Mouse (Mus musculus) midbrain, embryonic 14.5 days (tissue): Measurements from ENCODE around the gene Tppp3. TPM values are rescaled to one million over a fixed set of nuclear protein-coding genes. Genes with fewer than 3 reads are reported as not detected.
A peak's percentile ranks its signal among the peaks of the same experiment; 100 is the strongest.

Experiments used
- ATAC-seq: fragments of 200-750 bp; cut with Nextera tagmentation; 2 replicates; pipeline ENCODE4 v1.8.0; 2017; ENCODE audit warnings: moderate number of reproducible peaks, moderate library complexity; ENCODE audit not compliant: low FRiP score, low TSS enrichment
- DNase-seq: peaks from one replicate; pipeline ENCODE4 v3.0.0-alpha.2; 2015
- H3K27ac ChIP-seq: fragments of 300-500 bp; sonication (generic); replicated peaks from 2 replicates; pipeline ENCODE4 v1.5.1; 2014; ENCODE audit warnings: mild to moderate bottlenecking, low read depth, low read length, moderate library complexity
- H3K27me3 ChIP-seq: fragments of 300-500 bp; sonication (generic); 2 replicates; pipeline ENCODE4 v1.6.1; 2014; ENCODE audit warnings: low read length, control low read depth, mixed read lengths; ENCODE audit not compliant: control insufficient read depth, insufficient read depth
- H3K36me3 ChIP-seq: fragments of 300-500 bp; sonication (generic); 2 replicates; pipeline ENCODE4 v1.6.1; 2014; ENCODE audit warnings: low read length, control low read depth; ENCODE audit not compliant: control insufficient read depth, insufficient read depth
- H3K4me1 ChIP-seq: fragments of 300-500 bp; sonication (generic); 2 replicates; pipeline ENCODE4 v1.6.1; 2014; ENCODE audit warnings: mild to moderate bottlenecking, antibody characterized with exemption, low read length, control low read depth; ENCODE audit not compliant: control insufficient read depth, insufficient read depth
- H3K4me2 ChIP-seq: fragments of 300-500 bp; sonication (generic); 2 replicates; pipeline ENCODE4 v1.6.1; 2014; ENCODE audit warnings: mild to moderate bottlenecking, low read length, moderate library complexity
- H3K4me3 ChIP-seq: fragments of 300-500 bp; sonication (generic); replicated peaks from 2 replicates; pipeline ENCODE4 v1.5.1; 2014; ENCODE audit warnings: low read depth, low read length
- H3K9ac ChIP-seq: fragments of 300-500 bp; sonication (generic); replicated peaks from 2 replicates; pipeline ENCODE4 v1.6.1; 2014; ENCODE audit warnings: mild to moderate bottlenecking, low read length, moderate library complexity
- H3K9me3 ChIP-seq: fragments of 300-500 bp; sonication (generic); 2 replicates; pipeline ENCODE4 v1.6.1; 2016; ENCODE audit warnings: low read length, control low read depth, mixed read lengths; ENCODE audit not compliant: control insufficient read depth
- WGBS: fragments of 180-500 bp; shearing (Covaris S2); extraction: QIAGEN DNeasy Blood & Tissue Kit; methylation state at CpG from one replicate; pipeline ENCODE4 v1.1.7; 2014; 5-methylcytosine and 5-hydroxymethylcytosine counted together
- polyA plus RNA-seq: library from polyadenylated mRNA; unstranded; fragments of >200 nt; fragmentation: Nextera tagmentation; extraction: Ambion mirVana; gene quantifications from 2 replicates; pipeline ENCODE4 v1.2.1, GENCODE M21; 2014

Gene Tppp3
- polyA plus RNA-seq, 1 experiment from 2014 or later: 91.3 TPM

DNA sequence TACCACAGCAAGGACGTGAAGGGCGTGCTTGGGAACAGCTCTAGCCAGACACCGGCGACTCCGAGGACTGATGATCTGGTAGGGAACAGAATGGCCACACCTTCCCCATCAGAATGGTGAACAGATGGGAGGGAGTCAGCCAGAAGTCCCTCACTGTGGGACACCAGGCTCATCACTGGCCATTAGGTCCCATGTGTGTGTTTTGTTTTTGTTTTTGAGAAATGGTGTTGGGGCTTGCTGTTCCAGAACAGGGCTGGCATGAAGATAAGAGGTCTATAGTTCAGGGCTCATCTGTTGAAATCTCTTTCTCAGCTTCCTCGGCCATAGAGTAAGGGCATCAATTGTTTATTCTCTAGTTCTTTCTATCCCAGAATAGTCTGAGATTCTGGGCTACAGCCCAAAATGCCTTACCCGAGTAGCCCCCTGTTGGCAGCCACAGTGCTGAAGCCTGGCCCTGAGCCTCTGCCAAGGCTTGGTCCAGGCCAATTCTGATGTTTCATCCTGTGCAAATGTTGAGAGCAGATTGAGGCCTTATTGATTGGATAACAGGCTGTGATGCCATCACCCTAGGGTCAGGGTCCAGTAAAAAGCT lies 4.5 kb downstream of the Tppp3 start:
- peaks cover 31% of the 10 kb centered on the region for H3K4me1 ChIP-seq
- peak; percentile 72 for DNase-seq
- H3K9ac ChIP-seq: no peak overlapping the region
- no peak overlapping the region for H3K4me2 ChIP-seq
- H3K27me3 ChIP-seq: no peaks in the 10 kb centered on the region
- H3K9me3 ChIP-seq: no peaks in the 10 kb centered on the region
- no peak for ATAC-seq
- 85% methylated on average over 7 of the region's 7 CpGs for WGBS
- 0 out of 2 replicates have a peak overlapping the region, but pooled peaks have one; percentile 0 for H3K27ac ChIP-seq
- 0 out of 2 replicates have a peak, but pooled peaks cover 9% of the 10 kb centered on the region for H3K36me3 ChIP-seq
- no peak overlapping the region for H3K4me3 ChIP-seq

DNA sequence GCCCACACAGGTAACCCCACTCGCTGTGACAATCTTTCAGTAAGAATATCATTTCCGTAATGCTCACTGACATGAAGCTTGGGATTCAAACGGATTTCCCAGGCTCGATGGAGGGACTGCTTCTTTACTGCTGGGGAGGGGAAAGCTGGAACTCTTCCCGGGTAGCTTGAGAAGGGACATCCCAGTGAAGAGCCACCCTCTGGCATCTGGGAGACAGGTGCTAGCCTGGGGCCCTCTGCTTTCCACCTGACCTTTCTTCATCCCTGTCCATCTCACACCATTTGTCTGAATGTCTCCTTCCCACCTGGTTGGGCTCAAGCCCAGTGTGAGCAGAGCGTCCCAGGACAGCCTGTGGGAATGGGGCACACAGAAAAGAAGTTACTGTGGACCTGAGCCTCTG lies 5.1 kb downstream of the Tppp3 start:
- ATAC-seq (no peak), DNase-seq (no peak)
- no peak overlapping the region for H3K4me3 ChIP-seq
- H3K36me3 ChIP-seq: 0 out of 2 replicates have a peak, but pooled peaks cover 9% of the 10 kb centered on the region
- no peak overlapping the region for H3K4me2 ChIP-seq
- no peaks in the 10 kb centered on the region for H3K27me3 ChIP-seq
- H3K27ac ChIP-seq: 0 out of 2 replicates have a peak overlapping the region, but pooled peaks have one; percentile 0
- H3K4me1 ChIP-seq: peaks cover 31% of the 10 kb centered on the region
- 92% methylated on average over 6 of the region's 6 CpGs for WGBS
- H3K9me3 ChIP-seq: no peaks in the 10 kb centered on the region
- no peak overlapping the region for H3K9ac ChIP-seq

DNA sequence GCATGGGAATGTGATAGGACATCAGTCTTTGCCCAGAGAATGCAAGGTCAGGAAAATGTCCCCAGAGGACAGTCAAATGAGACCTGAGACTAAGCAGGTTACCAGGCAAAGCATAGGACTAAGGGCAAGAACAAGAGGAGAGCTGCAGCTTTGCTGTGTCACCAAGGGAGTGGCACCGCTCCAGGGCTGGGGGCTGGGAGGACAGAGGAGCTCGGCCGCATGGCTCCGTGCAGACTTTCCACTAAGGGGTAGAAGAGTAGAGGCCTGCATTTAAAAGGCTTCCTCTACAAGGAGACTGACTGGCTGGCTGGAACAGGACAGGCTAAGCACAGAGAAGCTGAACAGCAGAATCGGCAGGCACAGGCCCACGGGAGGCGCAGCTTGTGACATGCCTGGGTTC lies 6.7 kb downstream of the Tppp3 start:
- DNase-seq: no peak
- WGBS: 74% methylated on average over 7 of the region's 7 CpGs
- ATAC-seq: no peak

DNA sequence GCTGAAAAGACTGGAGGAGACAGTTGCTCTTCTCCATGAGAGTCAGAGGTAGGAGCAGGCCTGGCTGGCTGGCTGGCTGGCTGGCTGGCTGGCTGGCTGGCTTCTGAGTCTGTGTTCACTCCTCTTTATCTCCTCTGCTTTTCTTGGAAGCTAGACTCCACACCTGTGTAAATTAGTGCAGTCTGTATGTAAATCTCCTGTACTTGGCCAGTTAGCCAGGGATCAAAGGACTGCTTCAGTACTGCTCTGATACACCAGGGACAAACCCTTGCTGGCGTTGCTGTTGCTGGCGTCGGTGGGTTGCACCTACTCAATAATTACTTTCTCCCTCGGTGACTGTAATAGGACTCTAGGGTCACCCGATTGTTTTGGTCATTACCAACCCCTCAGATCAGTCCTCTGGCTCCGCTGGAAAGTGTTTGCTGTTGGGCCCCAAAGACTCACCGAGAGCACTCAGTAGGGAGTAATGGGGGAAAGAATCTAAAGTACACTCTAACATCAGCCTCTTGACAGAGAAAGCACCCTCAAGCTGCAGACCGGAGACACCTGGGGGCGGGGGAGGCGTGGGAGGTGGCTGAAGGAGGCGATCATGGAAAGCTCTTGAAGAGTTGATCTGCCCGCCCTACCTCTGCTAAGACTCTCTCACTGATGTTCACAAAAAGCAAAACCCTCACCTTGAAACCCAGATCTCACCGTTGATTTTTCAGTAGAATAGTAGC lies 10.1 kb downstream of the Tppp3 start:
- H3K36me3 ChIP-seq: no peaks in the 10 kb centered on the region
- no peak overlapping the region for H3K9ac ChIP-seq
- no peak overlapping the region for H3K4me2 ChIP-seq
- H3K4me3 ChIP-seq: no peak overlapping the region
- no peaks in the 10 kb centered on the region for H3K9me3 ChIP-seq
- no peaks in the 10 kb centered on the region for H3K27me3 ChIP-seq
- ATAC-seq (no peak), DNase-seq (no peak)
- H3K4me1 ChIP-seq: 0 out of 2 replicates have a peak, but pooled peaks cover 10% of the 10 kb centered on the region
- H3K27ac ChIP-seq: no peak overlapping the region
- 72% methylated on average over 13 of the region's 13 CpGs for WGBS

More for the DNA sequence above, 6.7 kb downstream of the Tppp3 start:
- H3K4me2 ChIP-seq: no peak overlapping the region
- H3K36me3 ChIP-seq: 0 out of 2 replicates have a peak, but pooled peaks cover 9% of the 10 kb centered on the region
- no peak overlapping the region for H3K27ac ChIP-seq
- no peak overlapping the region for H3K9ac ChIP-seq
- H3K4me1 ChIP-seq: peaks cover 18% of the 10 kb centered on the region
- no peaks in the 10 kb centered on the region for H3K27me3 ChIP-seq
- no peaks in the 10 kb centered on the region for H3K9me3 ChIP-seq
- H3K4me3 ChIP-seq: no peak overlapping the region

DNA sequence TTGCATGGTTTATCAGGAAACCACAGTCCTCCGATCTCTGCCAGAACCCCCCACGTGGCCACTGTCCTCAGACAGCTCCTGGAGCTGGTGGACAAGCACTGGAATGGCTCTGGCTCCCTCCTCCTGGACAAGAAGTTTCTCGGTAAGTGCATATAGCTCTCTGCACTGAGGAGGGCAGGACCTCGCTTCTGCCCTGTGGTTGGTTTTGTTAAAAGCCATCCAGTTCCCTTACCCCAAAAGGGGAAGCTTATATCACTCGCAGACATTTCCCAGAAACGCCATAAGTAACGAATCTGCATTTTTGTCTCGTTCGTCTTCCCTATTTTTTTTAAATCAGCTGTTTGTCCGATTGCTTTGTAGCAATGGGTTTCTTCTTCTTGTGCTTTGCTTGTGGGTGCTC lies 16.1 kb downstream of the Tppp3 start:
- 70% methylated on average over 10 of the region's 10 CpGs for WGBS
- no peak overlapping the region for H3K4me2 ChIP-seq
- H3K9me3 ChIP-seq: no peaks in the 10 kb centered on the region
- DNase-seq: no peak
- H3K9ac ChIP-seq: no peak overlapping the region
- no peaks in the 10 kb centered on the region for H3K27me3 ChIP-seq
- no peak overlapping the region for H3K27ac ChIP-seq
- H3K4me3 ChIP-seq: no peak overlapping the region
- H3K4me1 ChIP-seq: no peaks in the 10 kb centered on the region
- no peak for ATAC-seq
- H3K36me3 ChIP-seq: no peaks in the 10 kb centered on the region

DNA sequence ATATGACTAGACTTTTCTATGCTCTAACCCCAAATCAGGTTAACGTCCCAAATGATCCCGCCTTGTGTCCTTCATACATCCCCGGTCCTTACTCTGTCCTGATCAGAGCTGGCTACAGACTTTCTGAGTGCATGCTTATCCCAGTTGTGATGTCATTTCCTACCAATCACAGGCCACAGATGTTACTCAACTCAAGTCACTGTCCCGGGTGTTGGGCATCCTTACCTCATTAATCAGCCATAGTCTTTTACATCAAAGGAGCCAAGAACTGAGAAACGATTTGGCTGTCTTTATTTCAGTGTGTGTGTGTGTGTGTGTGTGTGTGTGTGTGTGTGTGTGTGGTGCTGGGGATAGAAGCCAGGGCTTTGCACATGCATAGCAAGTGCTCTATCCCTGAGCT lies 17.2 kb downstream of the Tppp3 start:
- Histone ChIP-seq H3K36me3 (no peaks in the 10 kb centered on the region), H3K4me1 (no peaks in the 10 kb centered on the region), H3K9me3 (no peaks in the 10 kb centered on the region), H3K27me3 (no peaks in the 10 kb centered on the region), H3K4me2 (no peak overlapping the region), H3K27ac (no peak overlapping the region), H3K9ac (no peak overlapping the region), H3K4me3 (no peak overlapping the region)
- no peak for ATAC-seq
- WGBS: 69% methylated on average over 5 of the region's 5 CpGs
- DNase-seq: no peak

DNA sequence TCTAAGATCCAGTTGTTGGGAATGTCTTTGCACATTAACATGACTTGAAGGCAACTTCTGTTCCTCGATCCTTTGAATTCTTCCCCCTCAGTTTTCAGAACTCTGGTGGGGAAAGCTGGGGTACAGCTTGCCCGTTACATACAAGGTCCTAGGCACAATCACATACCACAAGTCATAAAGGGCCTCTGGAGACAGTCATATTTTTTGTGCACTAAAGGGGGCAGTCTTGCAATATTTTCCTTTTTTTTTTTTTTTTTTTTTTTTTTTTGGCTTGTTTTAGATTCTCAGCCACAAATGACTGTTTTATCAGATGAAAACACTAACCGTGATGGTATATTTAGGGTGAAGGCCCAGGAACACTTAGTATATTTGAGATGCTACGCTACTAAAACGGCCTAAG lies 18.0 kb downstream of the Tppp3 start:
- no peaks in the 10 kb centered on the region for H3K36me3 ChIP-seq
- no peak overlapping the region for H3K27ac ChIP-seq
- no peaks in the 10 kb centered on the region for H3K4me1 ChIP-seq
- no peak for DNase-seq
- WGBS: 84% methylated on average over 5 of the region's 5 CpGs
- no peak for ATAC-seq
- no peak overlapping the region for H3K9ac ChIP-seq
- no peak overlapping the region for H3K4me2 ChIP-seq
- H3K27me3 ChIP-seq: no peaks in the 10 kb centered on the region
- H3K9me3 ChIP-seq: no peaks in the 10 kb centered on the region
- no peak overlapping the region for H3K4me3 ChIP-seq

DNA sequence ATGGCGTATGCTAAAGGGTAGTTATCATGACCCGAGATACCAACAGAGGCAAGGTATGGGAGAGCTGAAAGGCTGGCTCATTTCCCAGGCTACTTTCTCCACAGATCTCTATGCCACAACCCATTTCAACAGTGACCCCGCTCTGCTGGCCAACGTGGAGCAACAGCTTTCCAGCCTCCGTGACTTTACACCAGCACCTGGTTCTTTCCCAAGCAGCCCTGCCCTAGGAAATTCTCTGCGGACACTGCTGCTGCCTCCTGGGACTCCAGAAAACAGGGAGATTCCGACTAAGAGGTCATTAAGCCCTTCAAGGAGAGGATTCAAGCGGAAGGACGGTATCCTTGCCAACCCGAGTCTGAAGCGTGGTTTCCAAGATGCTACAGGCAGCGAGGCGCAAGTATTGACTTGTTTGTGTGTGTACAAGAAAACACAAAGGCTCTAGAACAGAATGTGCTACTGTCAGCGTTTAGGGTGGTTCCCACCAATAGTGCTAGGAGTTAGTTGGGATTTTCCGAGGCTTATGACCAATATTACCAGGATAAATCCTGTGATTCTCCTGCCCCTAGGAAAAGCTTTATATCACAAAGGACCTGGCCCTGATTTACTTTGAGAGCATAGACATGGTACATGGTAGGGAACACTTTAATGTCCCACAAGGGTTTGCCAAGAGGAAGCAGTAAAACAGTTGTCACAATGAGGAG lies 19.3 kb downstream of the Tppp3 start:
- H3K36me3 ChIP-seq: no peaks in the 10 kb centered on the region
- no peak for DNase-seq
- no peak overlapping the region for H3K9ac ChIP-seq

More for the DNA sequence above, 19.3 kb downstream of the Tppp3 start:
- no peak for ATAC-seq
- Histone ChIP-seq H3K27me3 (no peaks in the 10 kb centered on the region), H3K4me1 (no peaks in the 10 kb centered on the region), H3K27ac (no peak overlapping the region), H3K4me3 (no peak overlapping the region), H3K9me3 (no peaks in the 10 kb centered on the region), H3K4me2 (no peak overlapping the region)
- WGBS: 67% methylated on average over 15 of the region's 15 CpGs
